In the genomic region with DNA sequence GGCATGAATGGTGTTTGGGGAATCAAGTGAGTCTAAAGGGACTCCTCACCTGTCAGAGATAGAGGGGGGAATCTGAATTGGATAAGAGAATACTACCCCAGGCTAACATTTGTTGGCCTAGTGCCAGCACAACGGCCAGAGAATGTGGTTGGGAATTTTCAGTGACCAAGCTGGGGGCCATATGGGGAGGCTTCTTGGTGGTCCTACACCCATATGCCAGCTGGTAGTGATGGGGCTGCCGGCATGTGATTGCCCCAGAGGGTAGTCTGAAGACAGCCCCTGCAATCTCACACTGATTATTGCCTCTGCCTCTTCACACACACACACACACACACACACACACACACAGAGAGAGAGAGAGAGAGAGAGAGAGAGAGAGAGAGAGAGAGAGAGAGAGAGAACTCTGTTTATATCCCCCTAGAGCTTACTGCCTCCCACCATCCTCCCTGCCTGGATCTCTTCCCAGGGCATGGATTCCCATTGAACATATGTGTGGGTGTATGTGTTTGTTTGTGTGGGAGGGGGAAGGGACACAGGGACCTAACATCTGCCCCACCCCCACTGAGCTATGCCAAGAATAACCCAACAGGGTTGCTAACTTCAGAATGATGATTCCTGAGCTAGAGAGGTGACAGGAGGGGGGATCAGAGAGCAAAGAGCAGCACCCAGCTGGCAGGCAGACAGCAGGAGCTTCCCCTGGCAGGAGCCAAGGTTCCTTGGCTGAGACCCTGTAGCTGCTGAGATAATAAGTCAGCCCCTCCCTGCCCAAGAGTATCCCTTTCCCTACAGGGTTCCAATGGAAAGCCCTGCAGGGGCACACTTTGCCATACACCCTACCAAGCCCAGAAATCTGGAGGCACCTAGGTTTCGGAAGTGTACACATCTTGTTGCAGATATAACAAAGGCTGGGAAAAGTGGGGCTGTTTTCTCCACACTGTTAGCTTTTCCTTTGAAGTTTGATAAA, we compare ENCODE assay signal across 11 mouse cellular contexts. TPM values are rescaled to one million over a fixed set of nuclear protein-coding genes. Genes with fewer than 3 reads are reported as not detected.
DNase-seq lines count a peak whose midpoint lies in the region; ATAC-seq and TF ChIP-seq lines count a peak whose summit lies in the region.
"Had no signal": no experiment of that assay in that cellular context is flagged by ENCODE, and none has a peak within 500 bp of the region (broad histone marks: within the 10 kb centered on the region; RNA-seq: fewer than 3 reads in every experiment).

No protein-coding gene starts in this region.

- H3K4me1 ChIP-seq in neural tube, embryonic 14.5 days (ENCODE audit: control insufficient read depth, insufficient read depth, low read length) = peaks cover 3% of the 10 kb centered on the region; the same call in 1 of the 2 replicates

- H3K4me2 ChIP-seq in neural tube, embryonic 14.5 days (ENCODE audit: low read depth, low read length) = no peak overlapping the region
- H3K4me2 ChIP-seq: heart, embryonic 11.5 days; intestine, embryonic 15.5 days; limb, embryonic 13.5 days had no signal

- peak; percentile 51 to 63 for DNase-seq in cerebellum, postnatal 10 days
- DNase-seq in cerebellum, adult 9-11 months = no peak
- peak; percentile 44 to 67 for DNase-seq in layer of hippocampus, adult 2 months (ENCODE audit: low spot score in 2 of 2)
- no peak for DNase-seq in layer of hippocampus, postnatal 25 days (ENCODE audit: extremely low spot score in 1 of 2, low spot score in 1 of 2)
- DNase-seq in right cerebral cortex, postnatal 25 days = peak; percentile 5
- no peak for DNase-seq in right cerebral cortex, postnatal 14 days
- no peak for DNase-seq in heart, adult 18-20 months

- H3K27ac ChIP-seq in layer of hippocampus, adult 2 months = peak overlapping the region; percentile 56
- H3K27ac ChIP-seq in neural tube, embryonic 14.5 days (ENCODE audit: low read depth, low read length) = no peak overlapping the region
- H3K27ac ChIP-seq: intestine, embryonic 15.5 days; limb, embryonic 13.5 days had no signal

- H3K4me3 ChIP-seq in layer of hippocampus, adult 2 months = no peak overlapping the region
- no peak overlapping the region for H3K4me3 ChIP-seq in neural tube, embryonic 14.5 days (ENCODE audit: low read depth, low read length)
- H3K4me3 ChIP-seq: intestine, embryonic 15.5 days; limb, embryonic 13.5 days had no signal

- no peaks in the 10 kb centered on the region for H3K36me3 ChIP-seq in neural tube, embryonic 14.5 days (ENCODE audit: control insufficient read depth, insufficient read depth, low read length)
- H3K36me3 ChIP-seq: intestine, embryonic 15.5 days; limb, embryonic 13.5 days had no signal

- peaks cover 13% of the 10 kb centered on the region for H3K27me3 ChIP-seq in neural tube, embryonic 14.5 days (ENCODE audit: control insufficient read depth, insufficient read depth, low read length)

- H3K9ac ChIP-seq in neural tube, embryonic 14.5 days (replicated peaks; ENCODE audit: low read depth, low read length) = no peak overlapping the region
- H3K9ac ChIP-seq: intestine, embryonic 15.5 days; limb, embryonic 13.5 days had no signal

- no peaks in the 10 kb centered on the region for H3K9me3 ChIP-seq in neural tube, embryonic 14.5 days (ENCODE audit: control insufficient read depth, low read length)
- H3K9me3 ChIP-seq: intestine, embryonic 15.5 days; limb, embryonic 13.5 days had no signal

- ATAC-seq in neural tube, embryonic 14.5 days (ENCODE audit: low read depth) = peak; percentile 75
- ATAC-seq: intestine, embryonic 15.5 days had no signal

- TF ChIP-seq CTCF in layer of hippocampus, adult 2 months (conservative IDR thresholded peaks at IDR 0.05) = no peak

- WGBS in neural tube, embryonic 14.5 days = 19% methylated on average over 3 of the region's 3 CpGs

RNA-seq across cellular contexts. Expression of a gene that starts 5.0 kb away (rescaled TPM):
- total RNA-seq in layer of hippocampus, adult 2 months (2021) = 10 to 100 TPM; 14.8 to 19.0 TPM
- total RNA-seq in layer of hippocampus, postnatal 25 days (2021) = 10 to 100 TPM; 10.2 to 20.0 TPM
- 13.6 and 25.1 TPM in 2 replicates for polyA plus RNA-seq in neural tube, embryonic 14.5 days (2014; fragmentation: Nextera tagmentation; extraction: Ambion mirVana)
- total RNA-seq in heart, adult 18-20 months (2021) = not detected
- polyA plus RNA-seq: intestine, embryonic 15.5 days had no signal

RNA-seq across cellular contexts. Expression of a gene that starts 36.4 kb away (rescaled TPM):
- total RNA-seq in layer of hippocampus, adult 2 months (2021) = 1 to 10 TPM; 4.9 to 5.8 TPM
- total RNA-seq in layer of hippocampus, postnatal 25 days (2021) = 1 to 10 TPM; 5.3 to 6.7 TPM
- polyA plus RNA-seq in neural tube, embryonic 14.5 days (2014; fragmentation: Nextera tagmentation; extraction: Ambion mirVana) = 2.4 and 3.7 TPM in 2 replicates
- total RNA-seq in heart, adult 18-20 months (2021) = 10 to 100 TPM; 27.9 to 38.3 TPM

RNA-seq across cellular contexts. Expression of a gene that starts 51.1 kb away (rescaled TPM):
- total RNA-seq in layer of hippocampus, adult 2 months (2021) = 10 to 100 TPM; 20.5 to 25.6 TPM
- total RNA-seq in layer of hippocampus, postnatal 25 days (2021) = 10 to 100 TPM; 20.0 to 21.6 TPM
- 36.2 and 39.5 TPM in 2 replicates for polyA plus RNA-seq in neural tube, embryonic 14.5 days (2014; fragmentation: Nextera tagmentation; extraction: Ambion mirVana)
- 1 to 10 TPM; 5.9 to 7.9 TPM for total RNA-seq in heart, adult 18-20 months (2021)

Comparison
In these comparisons a context has a peak if more than half of its experiments do, and no peak if none do; other contexts are left out.
1. DNase-seq: peak in cerebellum, postnatal 10 days (2 of 2), layer of hippocampus, adult 2 months (2 of 2) and right cerebral cortex, postnatal 25 days (single experiment); none in cerebellum, adult 9-11 months (single experiment), layer of hippocampus, postnatal 25 days (0 of 2), right cerebral cortex, postnatal 14 days (single experiment) and heart, adult 18-20 months (0 of 2).
2. RNA of a gene that starts 5.0 kb away (total RNA-seq): 10.2 to 20.0 TPM in layer of hippocampus, postnatal 25 days and 14.8 to 19.0 TPM in layer of hippocampus, adult 2 months; not detected in heart, adult 18-20 months; every median in the first group is over 10 times any median in the second.